Mouse (Mus musculus) liver, embryonic 13.5 days (tissue): ENCODE measurements around the gene Calhm2. TPM values are rescaled to one million over a fixed set of nuclear protein-coding genes. Genes with fewer than 3 reads are reported as not detected.

Source experiments
- ATAC-seq: fragments of 200-750 bp; cut with Nextera tagmentation; 2 replicates; pipeline ENCODE4 v1.8.0; 2017; ENCODE audit warnings: low read depth, mild to moderate bottlenecking, moderate number of reproducible peaks, moderate library complexity
- DNase-seq: peaks from one replicate; pipeline ENCODE4 v3.0.0; 2022
- H3K27ac ChIP-seq: fragments of 300-500 bp; sonication (generic); 2 replicates; pipeline ENCODE4 v1.5.1; 2015; ENCODE audit warnings: moderate library complexity, mild to moderate bottlenecking, inconsistent platforms
- H3K27me3 ChIP-seq: fragments of 300-500 bp; sonication (generic); 2 replicates; pipeline ENCODE4 v1.6.1; 2015; ENCODE audit warnings: mild to moderate bottlenecking, inconsistent platforms
- H3K36me3 ChIP-seq: fragments of 300-500 bp; sonication (generic); 2 replicates; pipeline ENCODE4 v1.6.1; 2015; ENCODE audit warnings: mild to moderate bottlenecking, inconsistent platforms
- H3K4me1 ChIP-seq: fragments of 300-500 bp; sonication (generic); replicated peaks from 2 replicates; pipeline ENCODE4 v1.6.1; 2015; ENCODE audit warnings: inconsistent platforms
- H3K4me2 ChIP-seq: fragments of 300-500 bp; sonication (generic); 2 replicates; pipeline ENCODE4 v1.6.1; 2015; ENCODE audit warnings: inconsistent platforms, mild to moderate bottlenecking, moderate library complexity
- H3K4me3 ChIP-seq: fragments of 300-500 bp; sonication (generic); replicated peaks from 2 replicates; pipeline ENCODE4 v1.5.1; 2015; ENCODE audit warnings: mild to moderate bottlenecking, inconsistent platforms
- H3K9ac ChIP-seq: fragments of 300-500 bp; sonication (generic); 2 replicates; pipeline ENCODE4 v1.6.1; 2015; ENCODE audit warnings: mild to moderate bottlenecking, inconsistent platforms
- H3K9me3 ChIP-seq: fragments of 300-500 bp; sonication (generic); replicated peaks from 2 replicates; pipeline ENCODE4 v1.6.1; 2016; ENCODE audit warnings: inconsistent platforms
- WGBS: fragments of 180-500 bp; shearing (Covaris S2); methylation state at CpG from one replicate; pipeline ENCODE4 v1.1.7; 2015; ENCODE audit not compliant: insufficient replicate concordance; 5-methylcytosine and 5-hydroxymethylcytosine counted together
- polyA plus RNA-seq: library from polyadenylated mRNA; unstranded; fragments of >200 nt; fragmentation: Nextera tagmentation; extraction: Ambion mirVana; gene quantifications from 2 replicates; pipeline ENCODE4 v1.2.1, GENCODE M21; 2015

Gene Calhm2
- polyA plus RNA-seq, 1 experiment from 2014 or later, result 1.6 TPM

GRCm38 (mm10) chr19:47174515-47174914, 36.4 kb upstream of the Calhm2 start:
- Histone ChIP-seq H3K36me3 (no peaks in the 10 kb centered on the region), H3K27ac (no peak overlapping the region), H3K9me3 (no peaks in the 10 kb centered on the region), H3K4me2 (no peak overlapping the region), H3K4me3 (no peak overlapping the region), H3K27me3 (peaks cover 36% of the 10 kb centered on the region), H3K9ac (no peak overlapping the region), H3K4me1 (peaks cover 9% of the 10 kb centered on the region; the same call in 1 of the 2 replicates)
- ATAC-seq, result no peak
- 42% methylated on average over 3 of the region's 3 CpGs for WGBS
- no peak for DNase-seq

DNA sequence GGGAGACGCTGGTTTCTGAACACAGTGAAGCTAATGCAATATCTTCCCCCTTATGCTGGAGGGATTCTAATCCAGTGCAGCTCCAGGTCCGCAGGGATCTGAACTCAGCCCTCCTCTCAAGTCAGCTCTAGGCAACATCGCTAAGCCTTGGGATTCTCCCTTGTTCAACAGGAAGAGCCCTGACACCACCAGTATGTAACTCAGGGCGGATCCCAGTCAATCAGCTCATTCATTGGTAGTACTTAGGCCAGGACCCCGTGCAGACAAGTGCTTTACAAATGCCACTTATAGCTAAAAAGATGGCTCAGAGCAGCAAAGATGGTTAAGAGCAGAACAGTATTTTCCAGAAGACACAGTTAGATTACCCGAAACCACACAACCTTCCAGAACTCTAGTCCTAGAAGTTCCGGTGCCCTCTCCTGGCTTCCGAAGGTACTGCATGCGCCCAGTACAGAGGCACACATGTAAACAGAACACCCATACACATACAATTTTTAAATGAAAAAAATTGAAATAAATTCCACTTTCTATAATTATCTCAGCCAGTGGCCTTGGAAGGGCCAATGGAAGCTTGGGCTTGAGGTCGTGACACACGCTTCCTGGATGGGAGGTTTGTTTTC, 30.8 kb upstream of the Calhm2 start:
- ATAC-seq, result no peak
- peak overlapping the region; percentile 27 for H3K4me3 ChIP-seq
- 18% methylated on average over 11 of the region's 11 CpGs for WGBS

DNA sequence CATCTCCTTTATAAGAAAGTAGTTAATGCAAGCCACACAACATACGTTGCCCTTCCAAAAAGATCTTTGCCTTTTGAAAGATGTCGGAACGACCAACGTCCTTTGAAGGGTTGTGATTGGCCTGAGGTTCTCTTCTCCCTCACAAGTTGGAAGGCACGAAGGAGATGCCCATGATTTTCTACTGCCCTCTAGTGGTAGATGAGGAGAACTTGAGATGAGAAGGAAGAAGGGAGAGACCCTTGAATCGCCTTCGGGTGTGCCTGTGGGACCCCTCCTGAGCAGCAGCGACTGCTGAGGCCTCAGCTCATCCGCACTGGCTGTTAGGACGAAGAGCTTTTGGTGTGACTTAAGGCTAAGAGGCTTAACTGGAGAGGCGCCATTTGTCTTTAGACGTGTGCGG, 30.1 kb upstream of the Calhm2 start:
- Histone ChIP-seq H3K9me3 (no peaks in the 10 kb centered on the region), H3K27me3 (peaks cover 5% of the 10 kb centered on the region; the same call in 1 of the 2 replicates), H3K9ac (no peak overlapping the region), H3K36me3 (no peaks in the 10 kb centered on the region), H3K4me1 (no peaks in the 10 kb centered on the region), H3K4me3 (peak overlapping the region; percentile 27), H3K27ac (no peak overlapping the region), H3K4me2 (peak overlapping the region; percentile 57)
- WGBS, result 6% methylated on average over 13 of the region's 13 CpGs
- DNase-seq (no peak), ATAC-seq (no peak)

More for the DNA sequence above, 30.8 kb upstream of the Calhm2 start:
- peak; percentile 61 for DNase-seq
- Histone ChIP-seq H3K9me3 (no peaks in the 10 kb centered on the region), H3K4me1 (no peaks in the 10 kb centered on the region), H3K36me3 (no peaks in the 10 kb centered on the region), H3K4me2 (peak overlapping the region; percentile 57), H3K27me3 (peaks cover 5% of the 10 kb centered on the region; the same call in 1 of the 2 replicates), H3K9ac (no peak overlapping the region), H3K27ac (no peak overlapping the region)

GRCm38 (mm10) chr19:47167617-47168214, 29.6 kb upstream of the Calhm2 start:
- H3K27ac ChIP-seq, result no peak overlapping the region
- H3K4me2 ChIP-seq, result no peak overlapping the region
- H3K27me3 ChIP-seq, result peaks cover 5% of the 10 kb centered on the region; the same call in 1 of the 2 replicates
- no peak overlapping the region for H3K4me3 ChIP-seq
- no peak overlapping the region for H3K9ac ChIP-seq
- no peaks in the 10 kb centered on the region for H3K4me1 ChIP-seq
- DNase-seq, result no peak
- H3K36me3 ChIP-seq, result no peaks in the 10 kb centered on the region
- 54% methylated on average over 7 of the region's 7 CpGs for WGBS
- H3K9me3 ChIP-seq, result no peaks in the 10 kb centered on the region
- no peak for ATAC-seq

GRCm38 (mm10) chr19:47166758-47167157, 28.7 kb upstream of the Calhm2 start:
- Histone ChIP-seq H3K4me3 (no peak overlapping the region), H3K27me3 (peaks cover 5% of the 10 kb centered on the region; the same call in 1 of the 2 replicates), H3K27ac (no peak overlapping the region), H3K4me2 (no peak overlapping the region), H3K9me3 (no peaks in the 10 kb centered on the region), H3K9ac (no peak overlapping the region), H3K4me1 (no peaks in the 10 kb centered on the region), H3K36me3 (no peaks in the 10 kb centered on the region)
- no peak for ATAC-seq
- WGBS, result 36% methylated on average over 3 of the region's 3 CpGs
- no peak for DNase-seq

DNA sequence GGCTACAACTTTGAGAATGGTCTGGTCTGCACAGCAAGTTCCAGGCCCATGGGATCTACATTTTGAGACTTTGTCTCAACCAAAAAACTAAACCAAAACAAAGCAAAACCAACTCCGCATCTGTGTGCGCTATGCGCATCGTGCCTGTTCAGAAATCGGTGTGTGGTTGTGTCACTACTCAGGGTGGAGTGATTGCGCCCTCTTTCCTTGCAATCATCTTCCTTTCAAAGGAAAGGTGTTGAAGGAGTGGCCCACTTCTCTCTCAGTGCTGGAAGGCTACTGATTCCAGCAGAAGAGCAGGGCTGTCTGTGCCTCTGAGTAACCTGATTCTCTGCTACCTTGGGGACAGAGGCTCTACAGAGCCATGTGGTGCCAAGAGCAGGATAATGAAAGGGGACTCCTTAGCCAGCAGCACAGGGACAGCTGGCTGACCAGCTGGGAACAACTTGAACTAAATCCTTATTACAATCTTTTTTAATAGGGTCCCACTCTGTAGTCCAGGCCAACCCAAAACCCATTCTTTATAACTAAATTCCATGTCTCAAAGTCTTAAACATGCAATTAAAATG, 25.2 kb upstream of the Calhm2 start:
- Histone ChIP-seq H3K4me1 (no peaks in the 10 kb centered on the region), H3K9ac (no peak overlapping the region), H3K9me3 (no peaks in the 10 kb centered on the region), H3K4me3 (no peak overlapping the region), H3K36me3 (no peaks in the 10 kb centered on the region), H3K27me3 (peaks cover 5% of the 10 kb centered on the region; the same call in 1 of the 2 replicates), H3K27ac (no peak overlapping the region), H3K4me2 (no peak overlapping the region)
- DNase-seq (no peak), ATAC-seq (no peak)
- WGBS, result 84% methylated on average over 6 of the region's 6 CpGs

DNA sequence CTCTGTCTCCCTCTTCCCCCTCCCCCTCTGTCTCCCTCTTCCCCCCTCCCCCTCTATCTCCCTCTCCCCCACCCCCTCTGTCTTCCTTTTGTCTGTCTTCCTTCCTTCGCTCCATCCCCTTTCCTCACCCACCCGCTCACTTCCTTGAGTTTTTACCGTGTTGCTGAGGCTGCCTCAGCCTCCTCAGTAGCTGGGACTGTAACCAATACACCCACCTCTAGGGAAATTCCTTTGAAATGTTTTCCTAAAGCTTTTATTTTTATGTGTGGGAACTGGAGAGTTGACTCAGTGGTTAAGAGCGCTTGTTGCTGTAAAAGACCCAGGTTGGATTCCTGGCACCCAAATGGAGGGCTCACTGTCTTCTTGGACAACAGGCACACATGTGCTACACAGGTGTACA, 23.6 kb upstream of the Calhm2 start:
- ATAC-seq (no peak), DNase-seq (no peak)
- Histone ChIP-seq H3K9ac (no peak overlapping the region), H3K4me3 (no peak overlapping the region), H3K36me3 (no peaks in the 10 kb centered on the region), H3K27ac (no peak overlapping the region), H3K27me3 (peaks cover 2% of the 10 kb centered on the region; the same call in 1 of the 2 replicates), H3K4me1 (no peaks in the 10 kb centered on the region), H3K9me3 (no peaks in the 10 kb centered on the region), H3K4me2 (no peak overlapping the region)
- WGBS, result 63% methylated on average over 4 of the region's 4 CpGs

DNA sequence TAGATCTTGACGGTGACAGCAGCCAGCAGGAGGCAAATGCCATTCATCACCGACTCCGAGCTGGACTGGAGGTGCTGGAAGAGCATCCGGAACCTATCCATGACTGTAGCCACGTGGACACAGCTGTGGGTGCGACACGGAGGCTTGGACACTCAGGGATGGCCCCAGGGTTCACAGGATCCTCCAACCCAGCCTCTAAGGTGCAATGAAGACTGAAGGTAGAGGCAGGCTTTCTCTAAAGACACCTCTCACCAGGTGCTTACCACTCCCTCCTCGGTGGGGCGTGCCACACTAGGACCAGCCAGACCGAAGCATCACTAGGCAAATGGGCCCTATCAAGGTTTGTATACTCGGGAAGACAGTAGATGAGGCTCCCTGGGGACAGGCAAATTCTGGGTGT, 19.6 kb upstream of the Calhm2 start, which contains the start of gene Calhm3:
Gene Calhm3 (minus strand): TSS at position 101 of the 400 bp plus-strand sequence.
- H3K9ac ChIP-seq, result no peak within 1 kb of the TSS
- H3K4me1 ChIP-seq, result no peaks in the 10 kb centered on the region
- H3K36me3 ChIP-seq, result no peaks in the 10 kb centered on the region
- H3K4me3 ChIP-seq, result no peak within 1 kb of the TSS
- H3K27ac ChIP-seq, result no peak within 1 kb of the TSS
- WGBS, result 67% methylated on average over 11 of the region's 11 CpGs
- DNase-seq (no peak), ATAC-seq (no peak)
- no peak within 1 kb of the TSS for H3K4me2 ChIP-seq
- H3K27me3 ChIP-seq, result no peaks in the 10 kb centered on the region
- no peaks in the 10 kb centered on the region for H3K9me3 ChIP-seq

DNA sequence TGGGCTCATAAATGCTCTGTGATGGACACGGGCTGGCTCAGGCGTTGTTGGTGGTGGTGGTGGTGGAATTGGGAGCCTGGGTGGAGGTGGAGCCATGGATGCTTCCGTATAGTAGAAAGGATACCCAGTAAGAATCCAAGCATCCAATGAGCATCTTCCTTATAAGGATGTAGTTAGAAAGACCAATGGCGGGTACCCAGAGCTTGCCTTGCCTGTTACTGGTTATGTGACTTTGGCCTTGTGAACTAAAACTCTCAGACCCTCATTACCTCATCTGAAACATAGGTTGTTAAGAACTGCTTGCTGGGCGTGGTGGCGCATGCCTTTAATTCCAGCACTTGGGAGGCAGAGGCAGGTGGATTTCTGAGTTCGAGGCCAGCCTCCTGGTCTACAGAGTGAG, 15.7 kb upstream of the Calhm2 start:
- peaks cover 28% of the 10 kb centered on the region for H3K27me3 ChIP-seq
- H3K27ac ChIP-seq, result no peak overlapping the region
- no peaks in the 10 kb centered on the region for H3K36me3 ChIP-seq
- H3K4me2 ChIP-seq, result no peak overlapping the region
- no peaks in the 10 kb centered on the region for H3K9me3 ChIP-seq
- WGBS, result 62% methylated on average over 7 of the region's 7 CpGs
- no peak for DNase-seq
- no peak for ATAC-seq
- no peak overlapping the region for H3K4me3 ChIP-seq
- H3K4me1 ChIP-seq, result no peaks in the 10 kb centered on the region
- H3K9ac ChIP-seq, result no peak overlapping the region

- no peak for DNase-seq
- Histone ChIP-seq H3K4me1 (no peaks in the 10 kb centered on the region), H3K27ac (no peak overlapping the region), H3K9ac (no peak overlapping the region), H3K4me3 (no peak overlapping the region), H3K9me3 (no peaks in the 10 kb centered on the region), H3K27me3 (peaks cover 36% of the 10 kb centered on the region), H3K36me3 (no peaks in the 10 kb centered on the region), H3K4me2 (0 out of 2 replicates have a peak overlapping the region, but pooled peaks have one; percentile 32)
- 65% methylated on average over 12 of the region's 12 CpGs for WGBS
- no peak for ATAC-seq
These were observed 13.9 kb upstream of the Calhm2 start for GRCm38 (mm10) chr19:47152062-47152369.

DNA sequence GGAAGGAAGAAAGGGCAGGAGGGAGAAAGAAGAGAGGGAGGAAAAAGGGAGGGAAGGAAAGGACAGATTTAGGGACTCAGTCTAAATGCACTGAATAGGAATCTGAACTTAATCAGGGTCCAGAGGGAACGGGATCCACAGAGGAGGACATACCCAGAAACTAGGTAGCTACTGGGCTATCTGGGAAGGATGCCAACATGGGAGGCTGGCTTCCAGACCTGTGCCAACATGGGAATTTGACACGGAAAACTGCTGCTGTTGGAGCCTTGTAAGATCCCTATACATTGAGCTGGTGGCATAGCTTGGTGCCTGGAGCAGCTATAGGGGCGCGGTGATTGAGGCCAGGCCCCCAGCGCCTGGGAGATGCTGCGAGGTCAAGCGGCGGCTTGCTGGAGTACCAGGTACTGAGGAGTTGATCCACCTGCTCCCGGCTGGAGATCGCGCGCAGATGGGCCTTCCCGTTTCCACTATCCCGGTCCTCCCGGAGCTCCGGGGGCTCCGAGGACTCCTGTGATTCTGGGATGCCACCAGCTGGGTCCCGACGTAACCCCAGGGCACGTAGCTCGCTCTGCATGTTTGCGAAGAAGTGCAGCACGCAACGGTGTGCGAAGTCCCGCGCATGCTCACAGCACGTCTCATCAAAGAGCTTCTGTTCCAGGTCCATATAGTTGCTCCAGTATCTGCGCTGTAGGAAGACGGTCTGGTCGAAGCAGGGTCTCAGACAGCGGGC, 13.4 kb upstream of the Calhm2 start:
- H3K36me3 ChIP-seq, result no peaks in the 10 kb centered on the region
- H3K27me3 ChIP-seq, result peaks cover 36% of the 10 kb centered on the region
- H3K4me1 ChIP-seq, result no peaks in the 10 kb centered on the region
- H3K27ac ChIP-seq, result no peak overlapping the region
- 24% methylated on average over 32 of the region's 32 CpGs for WGBS
- H3K9ac ChIP-seq, result no peak overlapping the region
- DNase-seq (no peak), ATAC-seq (no peak)
- 0 out of 2 replicates have a peak overlapping the region, but pooled peaks have one; percentile 12 for H3K4me3 ChIP-seq
- H3K9me3 ChIP-seq, result no peaks in the 10 kb centered on the region
- H3K4me2 ChIP-seq, result peak overlapping the region; percentile 32; the same call in 1 of the 2 replicates
